Comparison of ENCODE assay signal across 8 mouse cellular contexts in the genomic region with DNA sequence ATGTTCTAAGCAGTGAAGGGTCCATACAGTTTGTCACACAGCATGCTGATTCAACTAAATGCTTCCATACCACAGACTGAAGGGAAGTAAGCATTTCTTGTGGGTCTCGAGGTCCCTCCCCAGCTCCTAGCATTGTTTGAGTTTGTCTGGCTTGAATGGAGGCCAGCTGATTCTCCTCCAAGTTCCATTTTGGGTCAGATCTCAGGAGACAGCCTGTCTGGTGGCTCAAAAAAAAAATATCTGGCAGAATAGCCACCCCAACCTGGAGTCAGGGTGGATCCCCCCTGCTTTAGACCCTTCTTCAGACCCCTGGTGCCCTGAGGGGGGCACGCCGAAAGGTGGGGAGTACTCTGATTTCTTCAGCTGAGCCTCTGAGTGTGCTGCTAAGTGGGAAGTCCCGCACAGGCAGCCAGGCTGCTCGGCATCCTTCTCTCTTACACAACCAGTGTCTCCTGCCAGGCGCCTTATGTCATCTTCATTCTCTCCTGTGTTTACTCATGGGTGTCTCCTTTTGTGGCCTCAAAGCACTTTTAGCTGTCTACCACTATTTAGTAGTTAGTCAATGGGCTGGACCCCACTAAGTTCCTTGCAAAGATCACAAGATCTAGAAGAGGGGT. TPM values are rescaled to one million over a fixed set of nuclear protein-coding genes. Genes with fewer than 3 reads are reported as not detected.
DNase-seq lines count a peak whose midpoint lies in the region; ATAC-seq and TF ChIP-seq lines count a peak whose summit lies in the region.

No protein-coding gene starts in this region.

- peak; percentile 79 for ATAC-seq in cerebellum, adult (ENCODE audit: insufficient number of reproducible peaks, low FRiP score, low TSS enrichment)
- ATAC-seq in erythroblast, adult 5-6 weeks (replicated peaks; ENCODE audit: low FRiP score, poor library complexity, severe bottlenecking), result no peak

- WGBS in lung, adult 2 months, result 28% methylated on average over 6 of the region's 6 CpGs

- DNase-seq in cerebellum, postnatal 4 days (ENCODE audit: low spot score in 2 of 2), result no peak
- peak; percentile 78 for DNase-seq in adipocyte (ENCODE audit: low spot score)
- DNase-seq in gastrocnemius, postnatal 36 days, result peak; percentile 51 to 66
- peak; percentile 29 for DNase-seq in lung, adult 2 months
- DNase-seq in left cerebral cortex, adult 9 months (ENCODE audit: low spot score in 2 of 2), result no peak
- DNase-seq in frontal cortex, postnatal 25 days (ENCODE audit: low spot score in 2 of 2), result no peak

- peak overlapping the region; percentile 52 for H3K4me3 ChIP-seq in lung, adult 2 months (replicated peaks; ENCODE audit: extremely low read depth, low read depth, low read length)

- TF ChIP-seq CTCF in lung, adult 2 months (IDR thresholded peaks at IDR 0.05; ENCODE audit: insufficient read depth, low read length), result no peak

- H3K4me1 ChIP-seq in lung, adult 2 months (ENCODE audit: control insufficient read depth, insufficient read depth, low read length), result peaks cover 3% of the 10 kb centered on the region

- peak; percentile 17; the same call in 1 of the 2 replicates for TF ChIP-seq POLR2A in lung, adult 2 months (IDR thresholded peaks at IDR 0.05; ENCODE audit: borderline replicate concordance, extremely low read depth, low read depth, low read length)

- intact Hi-C loops in gastrocnemius, postnatal 36 days (cut with DNase I), result no loop called here

RNA-seq across cellular contexts. Expression of gene Cd180, which starts 35.0 kb away (rescaled TPM):
- total RNA-seq in gastrocnemius, postnatal 36 days (2021), result under 1 TPM; 0.27 to 0.28 TPM
- 2.8 and 3.9 TPM in 2 replicates for polyA plus RNA-seq in lung, adult 2 months (2012; rRNA removed)
- 24.0 and 31.1 TPM in 2 replicates for total RNA-seq in erythroblast, adult 5-6 weeks (2015; ENCODE audit: low replicate concordance)
- 3.1 and 17.4 TPM in 2 replicates for total RNA-seq in erythroblast, adult 5-6 weeks (2017; ENCODE audit: low replicate concordance)

Comparison
In these comparisons a context has a peak if more than half of its experiments do, and no peak if none do; other contexts are left out.
1. DNase-seq: peak in adipocyte (single experiment), gastrocnemius, postnatal 36 days (2 of 2) and lung, adult 2 months (single experiment); none in cerebellum, postnatal 4 days (0 of 2), left cerebral cortex, adult 9 months (0 of 2) and frontal cortex, postnatal 25 days (0 of 2).